Mouse (Mus musculus) frontal cortex, postnatal 25 days (tissue): ENCODE results near the gene Wfdc1.

Source experiments
- DNase-seq, 2 experiments: peaks; one replicate each; pipeline ENCODE4 v3.0.0; 2022; ENCODE audit warnings: low spot score in 2 of 2

The Wfdc1 gene

DNA sequence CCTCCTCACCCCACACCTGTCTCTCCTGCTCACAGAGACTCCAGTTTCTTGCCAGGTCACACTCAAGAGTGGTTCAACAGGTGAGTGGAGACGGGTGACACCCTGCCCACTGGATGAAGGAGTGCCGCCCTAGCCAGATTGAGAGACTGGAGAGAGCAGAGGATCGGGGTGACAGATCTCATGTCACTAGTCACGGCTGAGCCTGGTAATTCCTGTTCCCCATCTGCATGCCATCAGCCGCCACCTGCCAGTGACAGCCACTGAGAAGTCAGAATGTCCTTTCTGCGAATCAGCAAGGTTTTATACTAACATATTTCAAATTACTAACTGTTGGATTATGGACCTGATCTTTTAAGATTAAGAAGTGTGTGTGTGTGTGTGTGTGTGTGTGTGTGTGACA lies 24.4 kb downstream of the Wfdc1 start:
- DNase-seq, result no peak

DNA sequence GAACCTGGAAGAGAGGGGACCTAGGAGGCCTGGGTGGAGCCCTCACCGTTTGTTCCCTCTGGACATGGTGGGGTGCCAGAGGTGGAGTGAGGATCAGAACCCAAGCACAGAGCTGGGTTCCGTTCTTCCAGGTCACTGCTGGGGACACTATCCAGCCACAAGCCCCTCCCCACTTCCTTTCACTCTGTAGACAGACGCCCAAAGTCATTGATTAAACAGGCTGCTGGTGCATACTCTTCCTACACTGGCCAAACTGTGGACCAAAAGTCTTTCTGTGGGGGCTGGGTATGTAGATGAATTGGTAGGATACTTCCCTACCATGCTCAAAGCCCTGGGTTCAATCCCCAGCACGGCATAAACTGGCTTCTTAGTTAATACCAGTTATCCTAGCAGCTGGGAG lies 25.8 kb downstream of the Wfdc1 start:
- DNase-seq, result no peak

DNA sequence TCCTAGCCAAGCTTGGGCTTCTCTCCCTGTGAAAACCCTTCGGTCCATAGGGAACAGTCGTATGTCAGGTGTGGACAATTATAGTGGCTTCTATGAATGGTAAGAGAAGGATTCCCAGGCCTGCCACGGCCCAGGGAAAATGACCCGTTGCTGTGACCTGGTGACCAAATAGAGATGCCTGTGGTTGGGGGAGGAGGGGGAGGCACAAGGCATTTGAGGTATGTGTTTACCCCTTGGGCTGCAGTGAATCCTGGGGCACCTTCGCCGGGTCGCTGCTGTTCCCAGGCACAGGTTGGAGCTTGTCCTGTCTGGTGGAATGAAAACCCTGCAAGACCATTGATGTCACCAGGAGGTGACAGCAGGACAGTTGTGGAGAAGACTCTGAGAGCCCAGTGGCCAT lies 28.5 kb downstream of the Wfdc1 start:
- no peak for DNase-seq

DNA sequence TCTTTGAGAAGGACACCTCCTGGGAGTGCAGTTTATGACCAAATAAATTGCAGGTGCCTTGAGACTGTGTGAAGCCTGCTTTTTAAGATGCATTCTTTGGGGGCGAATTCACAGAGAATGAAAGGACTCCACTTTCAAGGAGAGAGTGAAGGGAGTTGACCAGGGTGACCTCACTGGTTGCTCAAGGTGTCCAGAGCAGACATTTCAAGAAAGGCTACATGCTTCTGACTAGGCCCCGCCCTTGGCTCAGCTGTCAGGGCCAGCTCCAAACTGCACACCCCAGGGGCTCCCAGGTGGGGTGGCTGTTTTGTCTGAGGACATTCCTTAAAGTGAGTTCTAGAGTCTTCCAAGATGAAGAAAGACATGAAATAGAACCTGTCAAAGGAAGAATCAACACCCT lies 31.0 kb downstream of the Wfdc1 start:
- no peak for DNase-seq

DNA sequence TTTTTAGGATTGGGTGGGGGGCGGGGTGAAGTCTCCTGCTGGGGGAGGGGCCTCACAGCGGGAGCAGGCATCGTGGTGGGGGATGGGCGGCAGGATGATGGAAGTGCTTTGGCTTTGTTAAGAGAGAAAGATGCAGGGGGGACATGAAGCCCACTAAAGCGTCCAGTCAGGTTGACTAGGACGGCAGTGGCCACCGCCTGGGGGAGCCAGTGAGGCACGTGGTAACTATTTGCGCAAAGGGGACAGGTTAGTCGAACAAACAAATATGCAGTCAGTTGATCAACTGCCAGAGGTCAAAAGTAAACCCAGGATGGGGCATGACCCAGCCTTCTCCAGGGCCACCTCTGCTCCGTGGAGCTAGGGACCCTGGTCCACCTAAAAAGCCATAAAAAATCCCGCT lies 32.8 kb downstream of the Wfdc1 start:
- peak; percentile 21 to 25 for DNase-seq

DNA sequence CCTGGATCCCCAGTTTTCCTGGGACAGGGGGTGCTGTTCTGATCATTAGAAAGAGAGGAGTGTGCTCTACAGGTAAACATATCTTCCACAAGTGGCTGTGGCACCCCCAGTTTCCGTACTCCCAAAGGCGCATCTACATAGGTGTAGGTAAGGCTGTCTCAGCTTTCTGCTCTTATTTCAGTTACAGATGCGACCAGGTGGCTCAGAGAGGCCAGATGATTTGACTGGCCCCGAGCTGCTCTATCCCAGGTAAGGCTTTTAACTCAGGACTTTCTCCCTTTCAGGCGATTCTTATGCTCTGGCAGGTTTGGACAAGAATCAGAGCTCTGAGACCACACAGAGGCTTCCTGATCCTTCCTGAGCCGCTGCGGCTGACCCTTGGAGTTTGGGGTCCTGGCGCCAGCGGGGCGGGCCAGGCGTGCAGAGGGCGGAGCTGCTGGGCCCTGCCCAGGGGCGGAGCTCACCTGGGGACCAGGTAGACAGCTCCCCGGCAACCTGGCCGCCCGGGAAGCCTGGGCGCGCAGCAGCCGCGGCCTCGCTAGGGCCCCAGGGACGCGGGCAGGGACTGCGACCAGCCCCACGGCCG lies 33.5 kb downstream of the Wfdc1 start, which contains the start of gene Atp2c2:
Gene Atp2c2 (plus strand): TSS at position 461 of the 586 bp plus-strand sequence.
- DNase-seq, result no peak

DNA sequence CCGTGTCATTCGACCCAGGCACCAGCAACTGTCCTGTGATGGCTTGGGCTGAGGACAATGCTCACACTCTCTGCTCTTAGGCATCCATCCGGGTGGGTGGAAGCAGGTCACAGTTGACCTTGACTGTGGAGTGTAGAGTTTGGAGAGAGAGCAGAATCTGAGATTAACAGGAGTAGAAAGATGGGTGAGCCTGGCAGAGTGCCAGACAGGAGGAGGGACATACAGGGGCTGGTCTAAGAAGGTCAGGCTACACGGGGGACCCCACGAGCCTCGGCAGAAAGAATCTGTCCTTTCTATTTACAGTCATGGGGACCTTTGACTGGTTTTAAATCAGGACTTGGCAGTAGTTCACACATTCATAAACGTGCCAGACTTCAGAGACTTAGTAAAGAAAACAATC lies 36.8 kb downstream of the Wfdc1 start:
- DNase-seq, result no peak

DNA sequence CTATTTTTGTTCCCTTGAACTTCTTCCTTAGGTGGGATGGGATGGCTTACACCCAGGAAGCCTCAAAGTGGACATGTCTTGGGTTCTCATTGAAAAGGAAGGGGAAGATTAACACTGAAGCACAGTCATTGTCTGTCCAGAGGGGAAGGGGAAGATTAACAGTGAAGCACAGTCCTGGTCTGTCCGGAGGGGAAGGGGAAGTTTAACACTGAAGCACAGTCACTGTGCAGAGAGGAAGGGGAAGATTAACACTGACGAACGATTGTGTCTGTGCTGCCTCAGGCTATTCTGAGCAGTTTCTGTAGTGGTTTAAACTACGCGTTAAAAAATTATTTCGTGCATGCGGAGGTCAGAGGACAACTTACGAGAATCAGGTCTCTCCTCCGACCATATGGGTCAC lies 41.0 kb downstream of the Wfdc1 start:
- DNase-seq, result no peak

DNA sequence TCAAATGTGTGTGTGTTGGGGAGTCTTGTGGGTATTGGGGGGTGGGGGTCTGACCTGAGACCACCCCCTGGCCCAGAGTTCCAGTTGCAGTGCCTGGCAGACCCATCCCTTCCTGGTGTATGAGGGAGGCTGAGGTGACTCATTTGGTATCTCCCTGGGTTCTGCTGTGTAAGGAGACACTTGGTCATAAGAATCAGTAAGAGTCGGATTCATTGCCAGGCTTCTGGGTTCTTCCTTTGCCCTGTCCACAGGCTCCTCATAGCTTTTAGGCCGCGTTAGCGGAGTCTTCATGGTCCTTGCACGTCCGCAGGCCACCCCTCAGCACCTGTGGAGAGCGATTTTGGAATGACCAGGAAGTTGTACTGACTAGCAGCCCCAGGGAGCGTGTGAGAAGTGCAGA lies 42.3 kb downstream of the Wfdc1 start:
- no peak for DNase-seq

DNA sequence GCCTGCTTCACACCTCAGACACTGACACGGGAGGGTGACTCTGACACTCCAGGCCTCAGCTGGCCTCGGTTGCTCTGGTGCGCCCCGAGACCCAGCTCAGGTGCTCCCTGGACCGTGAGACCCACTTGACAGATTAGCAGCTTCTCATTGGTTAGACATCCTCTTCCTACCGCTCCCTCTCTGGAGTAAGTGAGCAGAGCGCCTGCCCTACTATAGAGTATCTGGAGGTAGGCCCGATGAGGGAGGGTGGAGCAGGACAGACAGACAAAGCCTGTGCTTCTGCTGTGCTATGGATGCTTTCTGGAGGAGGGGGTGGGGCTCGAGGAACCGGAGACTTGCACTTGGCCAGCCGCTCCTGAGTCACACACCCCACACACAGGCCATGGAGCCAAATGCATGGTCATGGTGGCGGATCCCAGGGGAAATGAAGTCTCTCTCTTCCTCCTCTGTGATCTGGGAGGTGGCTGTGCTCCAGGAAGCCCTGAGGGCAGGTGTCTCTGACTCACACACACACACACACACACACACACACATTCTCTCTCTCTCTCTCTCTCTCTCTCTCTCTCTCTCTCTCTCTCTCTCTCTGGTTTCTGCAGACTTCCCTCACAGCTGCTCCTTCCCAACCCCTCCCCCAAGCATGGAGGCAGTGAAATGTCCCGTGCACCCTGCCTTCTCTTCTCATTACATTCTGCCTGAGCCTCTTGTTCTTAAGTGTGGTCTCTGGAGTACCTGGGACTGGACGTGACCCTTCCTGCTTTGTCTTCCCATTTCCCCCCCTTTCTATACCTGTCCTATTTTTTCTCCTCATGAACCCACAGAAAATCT lies 42.9 kb downstream of the Wfdc1 start:
- no peak for DNase-seq

DNA sequence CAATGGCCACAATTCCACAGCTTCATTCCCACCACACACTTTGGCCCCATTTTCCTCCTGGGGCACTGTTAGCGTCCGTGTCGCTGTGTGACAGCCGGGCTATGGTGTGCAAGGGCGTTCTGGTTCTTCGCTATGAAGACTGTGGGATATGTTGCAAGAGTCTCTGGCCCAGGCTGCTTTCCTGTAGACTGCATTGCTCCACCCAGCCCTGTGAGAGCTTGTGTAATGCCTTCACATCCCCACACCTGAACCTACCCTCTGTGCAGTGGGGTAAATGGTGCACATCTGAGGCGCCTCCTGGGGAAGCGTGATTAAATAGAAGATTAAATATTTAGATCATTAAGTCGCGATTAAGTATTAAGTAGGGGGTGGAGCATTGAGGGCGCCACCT lies 43.5 kb downstream of the Wfdc1 start:
- DNase-seq, result no peak

DNA sequence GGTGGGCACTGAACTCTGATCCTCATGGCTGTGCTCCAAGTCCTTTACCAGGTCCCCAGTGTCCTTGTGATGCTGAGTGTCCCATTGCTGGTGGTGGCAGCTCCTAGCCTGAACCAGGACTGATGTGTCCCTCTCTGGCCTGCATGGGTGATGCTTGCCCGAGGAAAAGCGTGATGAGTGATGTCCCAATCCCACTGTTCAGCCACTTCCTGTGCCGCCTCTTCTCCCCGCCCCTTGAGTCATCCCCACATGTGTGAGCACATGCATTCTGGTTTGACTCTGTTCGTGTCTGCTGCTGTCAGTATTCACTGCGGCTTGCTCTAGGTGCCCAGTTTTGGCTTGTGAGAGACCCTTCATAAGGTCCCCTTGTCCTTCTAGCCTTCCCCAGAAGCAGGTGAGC lies 46.1 kb downstream of the Wfdc1 start:
- no peak for DNase-seq

DNA sequence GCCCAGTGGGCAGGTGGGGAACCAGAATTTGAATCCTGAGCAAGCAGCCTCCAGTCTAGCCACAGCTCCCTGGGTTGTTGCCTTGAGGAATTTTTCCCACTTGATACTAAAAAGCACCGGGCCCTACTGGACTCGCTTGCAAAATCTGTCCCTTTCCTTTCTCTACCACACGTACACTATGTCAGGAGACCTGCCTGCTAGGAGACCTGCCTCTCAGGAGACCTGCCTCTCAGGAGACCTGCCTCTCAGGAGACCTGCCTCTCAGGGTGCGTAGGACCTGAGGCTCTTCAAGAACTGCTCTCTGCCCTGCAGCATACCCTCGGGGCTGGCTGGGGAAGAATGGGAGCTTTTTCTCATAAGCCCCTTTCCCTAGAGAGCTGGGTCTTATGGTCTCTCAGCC lies 47.3 kb downstream of the Wfdc1 start:
- DNase-seq, result no peak

DNA sequence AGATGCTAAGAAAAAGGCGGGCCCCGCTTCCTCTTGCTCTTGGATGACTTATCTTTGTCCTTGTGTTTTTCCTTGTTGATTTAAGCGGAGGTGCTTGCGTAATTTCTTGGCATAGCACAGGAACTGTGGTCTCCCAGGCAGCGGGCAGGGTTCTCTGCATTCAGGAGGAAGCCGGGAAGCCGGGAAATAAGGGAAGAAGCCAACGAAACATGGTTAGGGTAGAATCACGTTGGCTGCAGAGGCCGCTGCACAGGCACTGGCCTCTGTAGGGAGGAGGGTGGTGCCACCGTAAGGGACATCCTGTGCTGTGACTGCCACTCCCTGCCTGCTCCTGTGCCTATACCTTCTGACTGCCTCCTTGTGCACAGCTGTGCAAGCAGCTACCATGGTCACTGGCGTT lies 49.1 kb downstream of the Wfdc1 start:
- DNase-seq, result no peak

DNA sequence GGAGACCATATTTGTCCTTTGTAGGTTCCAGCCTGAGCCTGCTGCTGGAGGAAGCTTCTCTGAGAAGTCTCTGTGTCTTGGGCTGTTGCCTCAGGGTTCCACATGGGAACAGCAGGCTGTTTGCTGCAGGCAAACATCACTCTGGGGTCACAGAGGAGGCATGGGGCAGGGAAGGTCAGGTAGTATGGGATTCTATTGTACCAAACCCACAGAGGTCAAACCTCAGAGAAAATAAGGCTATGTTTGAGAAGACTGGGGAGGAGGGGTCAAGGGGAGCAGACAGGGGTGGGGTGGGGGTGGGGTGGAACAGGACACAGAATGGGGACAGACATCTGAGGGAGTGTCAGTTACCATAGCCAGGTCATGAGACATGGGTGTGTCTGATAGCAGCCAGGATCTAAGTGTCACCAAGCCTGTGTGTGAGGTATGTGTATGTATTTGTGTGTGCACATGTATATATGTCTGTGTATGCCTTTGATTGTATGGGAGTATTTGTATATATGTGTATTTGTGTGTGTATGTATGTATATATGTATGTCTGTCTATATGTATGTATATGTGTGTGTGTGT lies 50.6 kb downstream of the Wfdc1 start:
- no peak for DNase-seq

DNA sequence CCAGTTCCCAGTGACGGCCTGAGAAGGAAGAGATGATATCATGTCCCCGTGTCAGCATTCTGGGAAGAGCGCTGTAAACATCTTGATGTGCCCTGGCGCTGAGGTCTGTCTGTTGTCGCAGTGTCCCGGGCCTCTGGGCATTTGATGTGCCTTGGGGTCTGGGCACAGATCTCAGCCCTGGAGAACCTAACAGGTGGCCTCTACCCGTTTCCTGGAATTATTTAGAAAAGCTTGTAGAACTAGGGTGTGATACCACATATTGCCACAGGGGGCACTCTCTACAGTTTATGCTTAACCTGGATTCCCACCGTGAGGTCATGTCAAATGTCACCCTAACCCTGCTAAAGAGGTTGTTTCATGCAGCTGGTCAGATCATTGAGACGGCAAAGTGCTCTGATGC lies 51.6 kb downstream of the Wfdc1 start:
- no peak for DNase-seq

DNA sequence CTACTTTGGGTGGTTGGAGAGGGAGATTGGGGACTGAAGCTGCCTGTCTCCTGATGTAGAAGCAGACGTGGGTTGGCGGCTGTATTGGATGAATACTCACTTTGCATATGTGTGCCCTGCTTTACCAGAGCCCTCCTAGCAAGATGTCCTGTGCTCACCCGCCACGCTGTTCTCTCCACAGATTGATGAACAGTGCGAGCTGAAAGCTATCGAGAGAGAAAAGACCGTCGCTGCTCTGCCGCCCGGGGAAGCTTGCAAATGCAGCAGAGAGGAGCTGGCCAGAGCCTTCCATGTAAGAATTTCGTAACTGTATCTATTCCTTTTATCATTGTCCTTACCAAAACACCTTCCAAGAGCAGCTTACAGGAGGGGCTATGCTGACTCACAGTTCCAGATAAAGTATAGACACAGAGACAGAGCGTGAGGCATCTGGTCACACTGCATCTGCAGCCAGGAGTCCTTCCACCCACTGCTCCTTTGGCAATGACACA lies 52.9 kb downstream of the Wfdc1 start:
- peak in 1 of 2 experiments; percentile 9 for DNase-seq

DNA sequence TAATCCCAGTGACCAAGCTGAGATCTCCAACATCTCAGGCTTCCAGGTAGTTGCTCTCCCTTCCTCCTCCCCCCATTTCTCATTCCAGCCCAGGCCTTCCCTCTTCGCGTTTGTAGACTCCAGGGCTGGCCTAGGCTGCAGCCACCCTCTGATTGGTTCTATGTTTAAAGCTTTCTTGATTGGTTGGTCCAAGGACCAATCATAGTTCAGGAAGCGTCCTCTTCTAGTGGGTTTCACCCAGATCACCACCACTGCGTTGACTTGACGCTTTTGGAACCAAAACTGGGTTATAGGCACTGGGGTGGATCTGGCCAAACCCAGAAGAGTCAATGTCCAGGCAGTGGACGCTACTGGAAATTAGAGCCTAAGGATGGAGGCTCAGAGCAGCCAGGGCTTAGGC lies 56.2 kb downstream of the Wfdc1 start:
- DNase-seq, result no peak

DNA sequence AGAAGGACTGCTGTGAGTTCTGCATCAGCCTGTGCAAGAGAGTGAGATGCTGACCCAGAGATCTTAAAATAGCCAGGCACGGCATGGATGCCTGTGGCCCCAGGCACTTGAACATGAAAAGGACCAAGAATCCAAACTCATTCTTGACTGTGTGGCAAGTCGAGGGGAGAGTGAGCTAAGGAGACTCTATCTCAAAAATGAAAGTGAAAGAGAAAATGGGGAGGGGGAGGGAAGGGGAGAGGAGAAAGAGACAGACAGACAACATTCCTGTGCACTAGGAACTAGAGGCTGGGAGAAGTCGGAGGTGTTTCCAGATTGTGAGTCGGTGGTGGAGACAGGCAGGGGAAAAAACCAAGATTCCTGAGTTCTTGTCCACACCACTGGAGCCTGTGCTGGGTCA lies 57.5 kb downstream of the Wfdc1 start:
- DNase-seq, result no peak

DNA sequence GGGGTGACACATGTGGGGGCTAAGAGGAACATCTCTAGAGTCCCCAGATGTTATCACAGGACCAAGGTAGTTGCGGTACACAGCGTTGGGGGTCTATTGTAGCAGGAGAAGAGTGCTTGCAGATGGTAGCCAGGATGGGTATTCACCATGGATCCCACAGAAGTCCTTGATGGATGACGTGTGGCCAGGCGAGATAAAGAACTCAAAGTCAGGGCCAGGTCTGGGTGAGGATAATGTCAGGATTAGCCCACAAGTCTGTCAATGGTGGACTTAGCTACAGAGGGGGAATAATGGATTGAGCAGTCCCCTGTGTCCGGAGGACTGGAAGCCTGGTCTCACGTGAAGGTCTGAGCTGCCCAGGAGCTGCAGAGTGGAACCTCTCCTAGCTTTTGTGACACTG lies 58.4 kb downstream of the Wfdc1 start:
- DNase-seq, result no peak

DNA sequence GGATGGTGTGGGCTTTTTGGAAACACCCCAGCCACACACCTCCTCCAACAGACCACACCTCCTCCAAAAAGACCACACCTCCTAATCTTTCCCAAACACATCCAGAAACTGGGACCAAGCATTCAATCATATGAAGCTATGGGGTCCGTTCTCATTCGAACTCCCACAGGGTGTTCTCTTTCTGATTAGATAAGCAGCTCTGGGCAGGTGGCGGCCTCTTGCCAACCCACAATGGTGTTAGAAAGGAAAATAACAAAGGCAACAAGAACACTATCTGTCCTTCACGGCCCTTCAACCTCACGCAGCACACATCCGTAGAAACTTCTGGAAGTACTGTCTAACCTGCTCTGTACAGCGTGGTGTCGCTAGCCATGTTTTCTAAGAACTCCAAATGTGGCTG lies 60.9 kb downstream of the Wfdc1 start:
- no peak for DNase-seq

DNA sequence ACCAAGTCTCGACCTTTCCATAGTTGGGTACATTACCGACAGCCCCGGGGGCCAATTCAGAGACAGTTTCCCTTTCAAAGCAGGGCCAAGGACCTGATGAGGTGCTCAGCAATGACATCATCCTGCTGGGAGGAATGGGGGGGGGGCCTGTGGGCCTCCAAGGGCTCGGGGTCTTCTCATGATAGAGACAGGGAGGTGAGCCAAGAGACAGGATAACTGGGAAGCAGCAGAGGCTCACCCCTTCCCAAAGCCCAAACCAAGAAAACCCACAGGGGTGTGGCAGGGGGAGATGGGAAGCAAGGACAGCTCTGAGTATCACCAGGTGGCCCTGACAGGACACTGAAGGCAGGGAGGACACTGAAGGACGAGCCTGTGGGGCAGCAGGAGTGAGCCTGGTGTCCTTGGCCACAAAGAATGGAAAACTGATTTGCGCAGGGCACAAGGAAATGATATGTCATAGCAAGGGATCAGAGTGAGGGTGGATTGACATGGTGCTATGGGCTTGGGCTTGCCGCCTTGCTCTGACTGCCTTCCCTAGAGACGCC lies 62.3 kb downstream of the Wfdc1 start:
- DNase-seq, result no peak

DNA sequence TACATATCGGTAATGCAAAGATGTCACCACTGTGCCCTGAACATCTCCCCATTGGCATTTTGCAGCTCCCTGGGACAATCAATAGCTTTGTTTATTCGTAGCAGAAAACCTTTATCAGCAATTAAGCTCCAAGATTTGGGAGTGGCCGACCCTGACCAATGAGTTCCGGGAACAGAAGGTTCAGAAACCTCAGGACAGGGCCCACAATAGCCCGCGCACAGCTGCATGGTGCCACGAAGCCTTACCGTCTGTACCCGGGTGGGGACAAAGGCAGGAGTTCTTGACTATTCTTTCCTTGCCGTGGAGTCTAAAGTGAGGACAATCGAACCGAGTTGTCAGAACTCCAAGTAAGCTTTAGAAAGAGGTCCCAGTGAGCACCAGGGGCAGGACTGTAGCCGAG lies 65.9 kb downstream of the Wfdc1 start:
- no peak for DNase-seq
